13 mouse cellular contexts compared by ENCODE assay signal in the genomic region with DNA sequence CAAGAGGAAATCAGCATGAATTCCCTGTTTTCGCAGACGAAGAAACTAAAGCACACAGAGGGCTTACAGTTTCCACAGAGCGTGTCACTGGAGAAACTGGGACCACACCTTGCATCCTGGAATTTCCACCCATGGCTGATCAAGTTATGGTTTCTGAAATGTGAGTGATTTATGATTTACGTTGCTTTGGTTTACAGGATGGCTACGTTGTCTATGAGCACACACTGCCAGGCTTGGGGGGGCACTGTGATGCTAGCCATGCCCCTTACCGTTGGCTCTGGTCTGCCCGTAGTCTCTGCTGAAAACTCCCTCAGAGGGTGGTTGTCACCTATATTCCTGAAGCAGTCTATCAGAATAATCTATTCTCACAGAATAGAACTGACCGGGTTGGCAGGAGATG. TPM values are rescaled to one million over a fixed set of nuclear protein-coding genes. Genes with fewer than 3 reads are reported as not detected.
A peak's percentile ranks its signal among the peaks of the same experiment; 100 is the strongest.
DNase-seq lines count a peak whose midpoint lies in the region; ATAC-seq and TF ChIP-seq lines count a peak whose summit lies in the region.
"Had no signal": no experiment of that assay in that cellular context is flagged by ENCODE, and none has a peak within 500 bp of the region (broad histone marks: within the 10 kb centered on the region; RNA-seq: fewer than 3 reads in every experiment).

A gene (plus strand): TSS at position 301 of the 400 bp plus-strand sequence.

- no peaks in the 10 kb centered on the region for H3K9me3 ChIP-seq in kidney, postnatal 0 days (replicated peaks; ENCODE audit: low read length)
- H3K9me3 ChIP-seq: heart, embryonic 13.5 days; hindbrain, embryonic 13.5 days had no signal

- no peak within 1 kb of the TSS for H3K4me3 ChIP-seq in kidney, postnatal 0 days (replicated peaks; ENCODE audit: low read depth, low read length)
- H3K4me3 ChIP-seq: heart, embryonic 13.5 days; hindbrain, embryonic 13.5 days; myocyte had no signal

- H3K27ac ChIP-seq in kidney, postnatal 0 days: no peak within 1 kb of the TSS
- H3K27ac ChIP-seq: heart, embryonic 13.5 days; hindbrain, embryonic 13.5 days had no signal

- no peaks in the 10 kb centered on the region for H3K27me3 ChIP-seq in kidney, postnatal 0 days (ENCODE audit: insufficient read depth, low read length)
- H3K27me3 ChIP-seq: heart, embryonic 13.5 days; hindbrain, embryonic 13.5 days; Patski had no signal

- DNase-seq in kidney, postnatal 0 days (ENCODE audit: low spot score): no peak
- no peak for DNase-seq in kidney, adult 18-20 months
- no peak for DNase-seq in urinary bladder, adult 2 months (ENCODE audit: low spot score)
- no peak for DNase-seq in urinary bladder, adult 18-20 months (ENCODE audit: low spot score in 2 of 2)
- DNase-seq in left cerebral cortex, postnatal 4 days: no peak
- DNase-seq in ovary, adult 18-20 months (ENCODE audit: low spot score): no peak
- DNase-seq: adrenal gland, postnatal 14 days; lung, postnatal 36 days had no signal

- H3K4me2 ChIP-seq in kidney, postnatal 0 days (ENCODE audit: low read length): peak within 1 kb of the TSS; percentile 40
- H3K4me2 ChIP-seq: heart, embryonic 13.5 days; hindbrain, embryonic 13.5 days had no signal

- WGBS in kidney, postnatal 0 days: 87% methylated on average over 8 of the region's 8 CpGs

- no peaks in the 10 kb centered on the region for H3K4me1 ChIP-seq in kidney, postnatal 0 days (replicated peaks; ENCODE audit: insufficient read depth, low read length)
- H3K4me1 ChIP-seq: heart, embryonic 13.5 days had no signal

- no peak for ATAC-seq in kidney, postnatal 0 days (replicated peaks; ENCODE audit: low FRiP score, low read depth)
- ATAC-seq in cerebellum, adult (ENCODE audit: insufficient number of reproducible peaks, low FRiP score, low TSS enrichment): no peak
- ATAC-seq: Patski had no signal

- intact Hi-C loops in left cerebral cortex, postnatal 4 days (cut with DNase I): no loop called here

- H3K36me3 ChIP-seq in kidney, postnatal 0 days (ENCODE audit: insufficient read depth, low read length): no peaks in the 10 kb centered on the region
- H3K36me3 ChIP-seq: heart, embryonic 13.5 days; hindbrain, embryonic 13.5 days had no signal

- no peak within 1 kb of the TSS for H3K9ac ChIP-seq in kidney, postnatal 0 days (ENCODE audit: low read depth, low read length)
- H3K9ac ChIP-seq: heart, embryonic 13.5 days; hindbrain, embryonic 13.5 days had no signal

- no peak for TF ChIP-seq CTCF in kidney, postnatal 0 days (IDR thresholded peaks at IDR 0.05; ENCODE audit: low read depth)

RNA-seq across cellular contexts. Expression of the gene that starts here (rescaled TPM):
- polyA plus RNA-seq in kidney, postnatal 0 days (2015; fragmentation: Nextera tagmentation; extraction: Ambion mirVana): 1.4 and 1.5 TPM in 2 replicates
- 23.1 and 24.7 TPM in 2 replicates for polyA plus RNA-seq in urinary bladder, adult 2 months (2012; rRNA removed)
- total RNA-seq in left cerebral cortex, postnatal 4 days (2021): 10 to 100 TPM; 13.0 to 15.9 TPM
